ENCODE assay signal across 13 mouse cellular contexts in genomic region chr6:127627453-127627852, GRCm38 (mm10).
DNase-seq lines count a peak whose midpoint lies in the region; ATAC-seq and TF ChIP-seq lines count a peak whose summit lies in the region.
"Had no signal": no experiment of that assay in that cellular context is flagged by ENCODE, and none has a peak within 500 bp of the region (broad histone marks: within the 10 kb centered on the region; RNA-seq: fewer than 3 reads in every experiment).

No protein-coding gene starts in this region.

- no peaks in the 10 kb centered on the region for H3K79me2 ChIP-seq in heart, adult 2 months (replicated peaks; ENCODE audit: control insufficient read depth, insufficient read depth, low read length)

- H3K27me3 ChIP-seq in heart, embryonic 13.5 days (replicated peaks), result peaks cover 20% of the 10 kb centered on the region
- no peaks in the 10 kb centered on the region for H3K27me3 ChIP-seq in heart, adult 2 months (ENCODE audit: control insufficient read depth, insufficient read depth, low read length)
- H3K27me3 ChIP-seq in forebrain, embryonic 16.5 days (replicated peaks; ENCODE audit: control insufficient read depth, insufficient read depth, low read length), result no peaks in the 10 kb centered on the region
- no peaks in the 10 kb centered on the region for H3K27me3 ChIP-seq in midbrain, embryonic 14.5 days (ENCODE audit: control insufficient read depth, insufficient read depth, low read length)

- H3K4me2 ChIP-seq in heart, embryonic 13.5 days, result peak overlapping the region; percentile 22
- peak overlapping the region; percentile 9 for H3K4me2 ChIP-seq in forebrain, embryonic 16.5 days (ENCODE audit: low read length)
- H3K4me2 ChIP-seq in midbrain, embryonic 14.5 days (ENCODE audit: low read length), result no peak overlapping the region
- H3K4me2 ChIP-seq: embryonic facial prominence, embryonic 12.5 days; liver, embryonic 11.5 days had no signal

- DNase-seq in heart, adult 2 months, result no peak
- peak; percentile 42 for DNase-seq in brain, embryonic 18.5 days (ENCODE audit: low read depth, low spot score)
- DNase-seq in midbrain, embryonic 14.5 days, result peak; percentile 78
- no peak for DNase-seq in ovary, postnatal 10 days (ENCODE audit: low spot score)
- DNase-seq in spleen, postnatal 36 days (ENCODE audit: low spot score in 2 of 2), result no peak
- DNase-seq: gastrocnemius, postnatal 25 days; thymus, adult 18-20 months had no signal

- TF ChIP-seq EP300 in heart, adult 2 months (IDR thresholded peaks at IDR 0.05; ENCODE audit: insufficient read depth, low read depth, low read length), result no peak

- WGBS in heart, embryonic 13.5 days, result 28% methylated on average over 9 of the region's 9 CpGs
- 44% methylated on average over 9 of the region's 9 CpGs for WGBS in heart, adult 2 months
- WGBS in forebrain, embryonic 16.5 days, result 4% methylated on average over 9 of the region's 9 CpGs
- 8% methylated on average over 9 of the region's 9 CpGs for WGBS in midbrain, embryonic 14.5 days

- H3K27ac ChIP-seq in heart, embryonic 13.5 days (replicated peaks), result no peak overlapping the region
- H3K27ac ChIP-seq in heart, adult 2 months, result no peak overlapping the region
- peak overlapping the region; percentile 32; the same call in 1 of the 2 replicates for H3K27ac ChIP-seq in forebrain, embryonic 16.5 days (ENCODE audit: low read length)
- H3K27ac ChIP-seq in midbrain, embryonic 14.5 days (replicated peaks; ENCODE audit: low read depth, low read length), result no peak overlapping the region; the same call in 1 of the 2 replicates
- H3K27ac ChIP-seq: embryonic facial prominence, embryonic 12.5 days; layer of hippocampus, adult 2 months had no signal

- H3K9me3 ChIP-seq in heart, embryonic 13.5 days, result no peaks in the 10 kb centered on the region
- H3K9me3 ChIP-seq in forebrain, embryonic 16.5 days (ENCODE audit: control insufficient read depth, low read length), result no peaks in the 10 kb centered on the region
- H3K9me3 ChIP-seq in midbrain, embryonic 14.5 days (ENCODE audit: control insufficient read depth, low read length), result no peaks in the 10 kb centered on the region
- H3K9me3 ChIP-seq: embryonic facial prominence, embryonic 12.5 days had no signal

- H3K4me1 ChIP-seq in heart, embryonic 13.5 days, result peaks cover 11% of the 10 kb centered on the region
- H3K4me1 ChIP-seq in heart, adult 2 months (ENCODE audit: control insufficient read depth, insufficient read depth, low read length), result no peaks in the 10 kb centered on the region
- H3K4me1 ChIP-seq in forebrain, embryonic 16.5 days (replicated peaks; ENCODE audit: control insufficient read depth, insufficient read depth, low read length), result peaks cover 10% of the 10 kb centered on the region
- no peaks in the 10 kb centered on the region for H3K4me1 ChIP-seq in midbrain, embryonic 14.5 days (ENCODE audit: control insufficient read depth, insufficient read depth, low read length)

- TF ChIP-seq POLR2A in heart, adult 2 months (IDR thresholded peaks at IDR 0.05; ENCODE audit: insufficient read depth, low read depth, low read length), result no peak

- intact Hi-C loops in heart, adult 2 months (cut with DNase I), result no loop called here

- H3K4me3 ChIP-seq in heart, embryonic 13.5 days, result no peak overlapping the region
- no peak overlapping the region for H3K4me3 ChIP-seq in heart, adult 2 months
- H3K4me3 ChIP-seq in forebrain, embryonic 16.5 days (replicated peaks; ENCODE audit: low read length), result no peak overlapping the region
- H3K4me3 ChIP-seq in midbrain, embryonic 14.5 days (replicated peaks; ENCODE audit: low read depth, low read length), result no peak overlapping the region
- H3K4me3 ChIP-seq: embryonic facial prominence, embryonic 12.5 days; layer of hippocampus, adult 2 months had no signal

- no peak overlapping the region for H3K9ac ChIP-seq in heart, embryonic 13.5 days
- H3K9ac ChIP-seq in heart, adult 2 months (ENCODE audit: low read depth, low read length), result no peak overlapping the region
- no peak overlapping the region; the same call in 1 of the 2 replicates for H3K9ac ChIP-seq in forebrain, embryonic 16.5 days (replicated peaks; ENCODE audit: low read depth, low read length)
- no peak overlapping the region for H3K9ac ChIP-seq in midbrain, embryonic 14.5 days (replicated peaks; ENCODE audit: low read length)
- H3K9ac ChIP-seq: embryonic facial prominence, embryonic 12.5 days had no signal

- no peak for ATAC-seq in heart, embryonic 13.5 days (ENCODE audit: extremely low read depth, insufficient number of reproducible peaks, low FRiP score, low TSS enrichment)
- ATAC-seq in forebrain, embryonic 16.5 days, result peak; percentile 85
- ATAC-seq in midbrain, embryonic 14.5 days (ENCODE audit: low FRiP score, low TSS enrichment), result no peak; the same call in 1 of the 2 replicates
- ATAC-seq in CD4-positive, CD25-positive, alpha-beta regulatory T cell, adult 4 months, result no peak

- no peaks in the 10 kb centered on the region for H3K36me3 ChIP-seq in heart, embryonic 13.5 days
- H3K36me3 ChIP-seq in heart, adult 2 months (ENCODE audit: control insufficient read depth, insufficient read depth, low read length), result no peaks in the 10 kb centered on the region
- no peaks in the 10 kb centered on the region for H3K36me3 ChIP-seq in forebrain, embryonic 16.5 days (ENCODE audit: control insufficient read depth, insufficient read depth)
- H3K36me3 ChIP-seq in midbrain, embryonic 14.5 days (ENCODE audit: control insufficient read depth, insufficient read depth, low read length), result no peaks in the 10 kb centered on the region
- H3K36me3 ChIP-seq: embryonic facial prominence, embryonic 12.5 days had no signal

- TF ChIP-seq CTCF in heart, adult 2 months (IDR thresholded peaks at IDR 0.05), result no peak

Comparison
In these comparisons a context has a peak if more than half of its experiments do, and no peak if none do; other contexts are left out.
1. DNase-seq: peak in brain, embryonic 18.5 days (single experiment) and midbrain, embryonic 14.5 days (single experiment); none in heart, adult 2 months (0 of 2), ovary, postnatal 10 days (single experiment) and spleen, postnatal 36 days (0 of 2).